Mouse (Mus musculus) lung, postnatal 0 days (tissue): ENCODE measurements at regions not wholly inside any gene's neighbourhood (a gene's known extent, or its start where the extent isn't known, plus 50 kb on each side); places are given as distances from the start of the nearest gene placed in this dataset.

Source experiments
- ATAC-seq: fragments of 200-750 bp; cut with Nextera tagmentation; 2 replicates; pipeline ENCODE4 v1.8.0; 2017; ENCODE audit warnings: moderate library complexity
- DNase-seq: peaks from one replicate; pipeline ENCODE4 v3.0.0-alpha.2; 2016; ENCODE audit warnings: low spot score
- H3K27ac ChIP-seq: fragments of 300-500 bp; sonication (generic); 2 replicates; pipeline ENCODE4 v1.5.1; 2014; ENCODE audit warnings: antibody characterized with exemption, mild to moderate bottlenecking, low read length, mixed read lengths
- H3K27me3 ChIP-seq: fragments of 300-500 bp; sonication (generic); replicated peaks from 2 replicates; pipeline ENCODE4 v1.6.1; 2014; ENCODE audit warnings: low read length, mixed read lengths; ENCODE audit not compliant: insufficient read depth
- H3K36me3 ChIP-seq: fragments of 300-500 bp; sonication (generic); 2 replicates; pipeline ENCODE4 v1.6.1; 2014; ENCODE audit warnings: low read length, mixed read lengths; ENCODE audit not compliant: insufficient read depth
- H3K4me1 ChIP-seq: fragments of 300-500 bp; sonication (generic); 2 replicates; pipeline ENCODE4 v1.6.1; 2014; ENCODE audit warnings: antibody characterized with exemption, low read depth, low read length, mixed read lengths; ENCODE audit not compliant: insufficient read depth
- H3K4me2 ChIP-seq: fragments of 300-500 bp; sonication (generic); replicated peaks from 2 replicates; pipeline ENCODE4 v1.6.1; 2014; ENCODE audit warnings: low read depth, mild to moderate bottlenecking, low read length, moderate library complexity, mixed read lengths
- H3K4me3 ChIP-seq: fragments of 300-500 bp; sonication (generic); 2 replicates; pipeline ENCODE4 v1.5.1; 2014; ENCODE audit warnings: low read depth, low read length
- H3K9ac ChIP-seq: fragments of 300-500 bp; sonication (generic); replicated peaks from 2 replicates; pipeline ENCODE4 v1.6.1; 2014; ENCODE audit warnings: low read depth, mild to moderate bottlenecking
- H3K9me3 ChIP-seq: fragments of 300-500 bp; sonication (generic); 2 replicates; pipeline ENCODE4 v1.6.1; 2016; ENCODE audit warnings: low read length, mixed read lengths
- CTCF ChIP-seq: IDR thresholded peaks from 2 replicates; pipeline ENCODE4 v1.5.1; 2016; ENCODE audit warnings: antibody characterized with exemption, mild to moderate bottlenecking
- EP300 ChIP-seq: IDR thresholded peaks from 2 replicates; pipeline ENCODE4 v1.6.1; 2016; ENCODE audit warnings: antibody characterized with exemption, mild to moderate bottlenecking, control low read depth
- WGBS: fragments of 180-500 bp; shearing (Covaris S2); extraction: QIAGEN DNeasy Blood & Tissue Kit; methylation state at CpG from one replicate; pipeline ENCODE4 v1.1.7; 2014; 5-methylcytosine and 5-hydroxymethylcytosine counted together

GRCm38 (mm10) chr16:86122936-86123335, 221.3 kb upstream of the Adamts5 start:
- Histone ChIP-seq H3K36me3 (no peaks in the 10 kb centered on the region), H3K4me1 (no peaks in the 10 kb centered on the region), H3K27ac (no peak overlapping the region), H3K9me3 (no peaks in the 10 kb centered on the region), H3K4me2 (no peak overlapping the region), H3K9ac (no peak overlapping the region), H3K4me3 (no peak overlapping the region), H3K27me3 (no peaks in the 10 kb centered on the region)
- TF ChIP-seq CTCF, result no peak
- no peak for TF ChIP-seq EP300
- DNase-seq (no peak), ATAC-seq (no peak)
- WGBS, result 31% methylated on average over 1 of the region's 1 CpGs

GRCm38 (mm10) chr16:86117959-86118358, 216.3 kb upstream of the Adamts5 start:
- no peak overlapping the region for H3K4me3 ChIP-seq
- no peak overlapping the region for H3K4me2 ChIP-seq
- DNase-seq (no peak), ATAC-seq (no peak)
- H3K4me1 ChIP-seq, result no peaks in the 10 kb centered on the region
- no peaks in the 10 kb centered on the region for H3K36me3 ChIP-seq
- no peaks in the 10 kb centered on the region for H3K27me3 ChIP-seq
- no peak overlapping the region for H3K27ac ChIP-seq
- no peak overlapping the region for H3K9ac ChIP-seq
- no peak for TF ChIP-seq CTCF
- no peak for TF ChIP-seq EP300
- no peaks in the 10 kb centered on the region for H3K9me3 ChIP-seq

- DNase-seq (no peak), ATAC-seq (no peak)
- Histone ChIP-seq H3K9ac (no peak overlapping the region), H3K4me2 (no peak overlapping the region), H3K27ac (no peak overlapping the region), H3K9me3 (no peaks in the 10 kb centered on the region), H3K27me3 (no peaks in the 10 kb centered on the region), H3K4me1 (no peaks in the 10 kb centered on the region), H3K4me3 (no peak overlapping the region), H3K36me3 (no peaks in the 10 kb centered on the region)
- 55% methylated on average over 2 of the region's 2 CpGs for WGBS
- TF ChIP-seq CTCF (no peak), EP300 (no peak)
These were observed 214.2 kb upstream of the Adamts5 start for GRCm38 (mm10) chr16:86115587-86116376.

DNA sequence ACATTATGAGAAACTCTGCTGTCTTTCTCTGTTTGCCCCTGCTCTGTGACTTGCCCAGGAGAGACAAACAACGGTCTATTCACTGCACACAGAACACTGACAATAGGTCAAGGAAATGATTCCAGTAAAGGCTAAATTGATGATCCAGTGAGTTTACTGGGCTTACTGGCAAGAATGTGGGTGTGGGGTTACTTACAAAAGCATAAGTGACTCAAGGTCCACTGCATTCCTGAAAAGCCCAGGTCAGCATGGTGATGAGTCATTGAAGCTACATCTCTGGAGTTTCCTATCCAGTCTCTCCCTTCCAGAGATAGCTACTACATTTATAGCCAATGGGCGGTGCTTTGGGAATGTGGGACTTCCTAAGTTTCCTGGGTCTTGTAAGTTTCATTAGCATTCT, 192.8 kb upstream of the Adamts5 start:
- DNase-seq (no peak), ATAC-seq (no peak)
- no peaks in the 10 kb centered on the region for H3K36me3 ChIP-seq
- 87% methylated on average over 2 of the region's 2 CpGs for WGBS
- no peak overlapping the region for H3K27ac ChIP-seq
- H3K4me1 ChIP-seq, result no peaks in the 10 kb centered on the region
- no peak overlapping the region for H3K4me2 ChIP-seq
- no peaks in the 10 kb centered on the region for H3K27me3 ChIP-seq
- no peak overlapping the region for H3K4me3 ChIP-seq
- no peaks in the 10 kb centered on the region for H3K9me3 ChIP-seq
- TF ChIP-seq CTCF (no peak), EP300 (no peak)
- H3K9ac ChIP-seq, result no peak overlapping the region

GRCm38 (mm10) chr16:86090175-86090574, 188.5 kb upstream of the Adamts5 start:
- no peak for ATAC-seq
- no peak overlapping the region for H3K27ac ChIP-seq
- DNase-seq, result no peak
- H3K4me1 ChIP-seq, result no peaks in the 10 kb centered on the region
- no peaks in the 10 kb centered on the region for H3K9me3 ChIP-seq
- no peaks in the 10 kb centered on the region for H3K36me3 ChIP-seq
- TF ChIP-seq EP300 (no peak), CTCF (no peak)
- H3K9ac ChIP-seq, result no peak overlapping the region
- H3K4me3 ChIP-seq, result no peak overlapping the region
- 84% methylated on average over 6 of the region's 6 CpGs for WGBS
- no peaks in the 10 kb centered on the region for H3K27me3 ChIP-seq
- H3K4me2 ChIP-seq, result no peak overlapping the region

DNA sequence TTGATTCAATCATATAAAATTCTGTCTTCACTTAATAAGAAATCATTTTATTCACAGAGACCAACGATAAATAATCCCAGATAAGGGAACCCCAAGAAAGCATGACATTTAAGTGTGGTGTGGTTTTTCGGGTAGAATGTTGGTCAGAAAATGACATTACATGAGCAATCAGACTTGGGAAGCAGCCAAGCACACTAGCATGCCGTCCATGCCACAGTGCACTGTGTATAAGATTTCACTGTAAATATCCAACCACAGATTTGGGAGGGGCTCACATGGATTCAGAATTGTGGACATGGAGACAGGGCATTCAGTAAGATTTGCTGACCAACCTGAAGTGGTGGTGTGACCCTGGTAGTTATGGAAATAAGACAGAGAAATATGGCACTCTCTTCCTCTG, 185.8 kb upstream of the Adamts5 start:
- WGBS, result 70% methylated on average over 3 of the region's 3 CpGs
- no peak overlapping the region for H3K4me3 ChIP-seq
- no peak for DNase-seq

More for the DNA sequence above, 185.8 kb upstream of the Adamts5 start:
- H3K4me2 ChIP-seq, result no peak overlapping the region
- TF ChIP-seq CTCF, result no peak
- TF ChIP-seq EP300, result no peak
- no peaks in the 10 kb centered on the region for H3K4me1 ChIP-seq
- H3K27ac ChIP-seq, result no peak overlapping the region
- H3K9ac ChIP-seq, result no peak overlapping the region
- H3K27me3 ChIP-seq, result no peaks in the 10 kb centered on the region
- ATAC-seq, result no peak
- H3K36me3 ChIP-seq, result no peaks in the 10 kb centered on the region
- no peaks in the 10 kb centered on the region for H3K9me3 ChIP-seq
